Mouse (Mus musculus) hindbrain, embryonic 16.5 days (tissue): ENCODE results near the gene Erbb4. TPM values are rescaled to one million over a fixed set of nuclear protein-coding genes. Genes with fewer than 3 reads are reported as not detected.

Source experiments
- ATAC-seq: fragments of 200-750 bp; cut with Nextera tagmentation; 2 replicates; pipeline ENCODE4 v1.8.0; 2017; ENCODE audit warnings: moderate TSS enrichment, moderate library complexity
- H3K27ac ChIP-seq: fragments of 300-500 bp; sonication (generic); 2 replicates; pipeline ENCODE4 v1.5.1; 2014; ENCODE audit warnings: low read depth, mild to moderate bottlenecking, control low read depth, low read length, moderate library complexity
- H3K27me3 ChIP-seq: fragments of 300-500 bp; sonication (generic); replicated peaks from 2 replicates; pipeline ENCODE4 v1.6.1; 2014; ENCODE audit warnings: low read length; ENCODE audit not compliant: control insufficient read depth, insufficient read depth
- H3K36me3 ChIP-seq: fragments of 300-500 bp; sonication (generic); 2 replicates; pipeline ENCODE4 v1.6.1; 2014; ENCODE audit warnings: mild to moderate bottlenecking, low read length, moderate library complexity, mixed read lengths; ENCODE audit not compliant: control insufficient read depth, insufficient read depth
- H3K4me1 ChIP-seq: fragments of 300-500 bp; sonication (generic); 2 replicates; pipeline ENCODE4 v1.6.1; 2014; ENCODE audit warnings: low read depth, low read length; ENCODE audit not compliant: control insufficient read depth, insufficient read depth
- H3K4me2 ChIP-seq: fragments of 300-500 bp; sonication (generic); 2 replicates; pipeline ENCODE4 v1.6.1; 2014; ENCODE audit warnings: mild to moderate bottlenecking, low read length, control low read depth, moderate library complexity
- H3K4me3 ChIP-seq: fragments of 300-500 bp; sonication (generic); 2 replicates; pipeline ENCODE4 v1.5.1; 2014; ENCODE audit warnings: mild to moderate bottlenecking, low read length, control low read depth, moderate library complexity
- H3K9ac ChIP-seq: fragments of 300-500 bp; sonication (generic); 2 replicates; pipeline ENCODE4 v1.6.1; 2014; ENCODE audit warnings: low read depth, mild to moderate bottlenecking, control low read depth, low read length, moderate library complexity
- H3K9me3 ChIP-seq: fragments of 300-500 bp; sonication (generic); 2 replicates; pipeline ENCODE4 v1.6.1; 2014; ENCODE audit warnings: mild to moderate bottlenecking, low read length, moderate library complexity; ENCODE audit not compliant: control insufficient read depth
- WGBS: fragments of 180-500 bp; shearing (Covaris S2); extraction: QIAGEN DNeasy Blood & Tissue Kit; methylation state at CpG from one replicate; pipeline ENCODE4 v1.1.7; 2014; 5-methylcytosine and 5-hydroxymethylcytosine counted together
- polyA plus RNA-seq: library from polyadenylated mRNA; unstranded; fragments of >200 nt; fragmentation: Nextera tagmentation; extraction: Ambion mirVana; gene quantifications from 2 replicates; pipeline ENCODE4 v1.2.1, GENCODE M21; 2015

Gene Erbb4
- polyA plus RNA-seq, 1 experiment from 2014 or later: 14.7 TPM

- no peaks in the 10 kb centered on the region for H3K4me1 ChIP-seq
- no peak overlapping the region for H3K4me3 ChIP-seq
- H3K27ac ChIP-seq: no peak overlapping the region
- no peaks in the 10 kb centered on the region for H3K36me3 ChIP-seq
- H3K4me2 ChIP-seq: no peak overlapping the region
- H3K9ac ChIP-seq: no peak overlapping the region
- 91% methylated on average over 4 of the region's 4 CpGs for WGBS
- H3K27me3 ChIP-seq: no peaks in the 10 kb centered on the region
- no peaks in the 10 kb centered on the region for H3K9me3 ChIP-seq
- ATAC-seq: no peak
These were observed 564.9 kb downstream of the Erbb4 start for GRCm38 (mm10) chr1:68542942-68543341.

GRCm38 (mm10) chr1:68517820-68518219 is 590.0 kb downstream of the Erbb4 start:
- 78% methylated on average over 2 of the region's 2 CpGs for WGBS
- no peak overlapping the region for H3K4me2 ChIP-seq
- no peaks in the 10 kb centered on the region for H3K4me1 ChIP-seq
- H3K4me3 ChIP-seq: no peak overlapping the region
- H3K9ac ChIP-seq: no peak overlapping the region
- H3K27me3 ChIP-seq: no peaks in the 10 kb centered on the region
- H3K36me3 ChIP-seq: no peaks in the 10 kb centered on the region
- no peak for ATAC-seq
- H3K9me3 ChIP-seq: no peaks in the 10 kb centered on the region
- H3K27ac ChIP-seq: no peak overlapping the region

DNA sequence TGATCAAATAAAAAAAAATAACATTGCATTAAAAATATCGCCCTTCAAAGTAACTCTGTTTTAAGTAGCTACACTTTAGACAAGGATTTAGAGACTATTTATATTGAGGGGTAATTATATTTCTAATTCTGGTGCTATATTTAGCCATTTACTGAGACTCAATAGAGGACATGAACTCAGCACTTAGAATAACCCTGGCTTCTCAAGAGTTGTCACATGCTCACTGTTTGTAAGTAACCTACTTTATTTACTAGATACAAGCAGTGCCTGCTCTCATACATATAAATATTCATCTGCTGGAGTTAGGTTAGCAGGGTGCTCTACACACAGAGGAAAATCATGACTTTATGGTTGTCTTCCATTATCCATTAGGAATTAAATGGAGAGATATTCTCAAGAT is 604.0 kb downstream of the Erbb4 start:
- Histone ChIP-seq H3K27ac (no peak overlapping the region), H3K36me3 (no peaks in the 10 kb centered on the region), H3K9me3 (no peaks in the 10 kb centered on the region), H3K9ac (no peak overlapping the region), H3K4me3 (no peak overlapping the region), H3K27me3 (no peaks in the 10 kb centered on the region), H3K4me1 (no peaks in the 10 kb centered on the region), H3K4me2 (no peak overlapping the region)
- 93% methylated on average over 1 of the region's 1 CpGs for WGBS
- no peak for ATAC-seq

- Histone ChIP-seq H3K9me3 (no peaks in the 10 kb centered on the region), H3K4me3 (no peak overlapping the region), H3K4me1 (no peaks in the 10 kb centered on the region), H3K27me3 (no peaks in the 10 kb centered on the region), H3K9ac (no peak overlapping the region), H3K4me2 (no peak overlapping the region), H3K36me3 (no peaks in the 10 kb centered on the region), H3K27ac (no peak overlapping the region)
- ATAC-seq: no peak
- 52% methylated on average over 4 of the region's 4 CpGs for WGBS
These were observed 606.3 kb downstream of the Erbb4 start for GRCm38 (mm10) chr1:68501561-68501960.

DNA sequence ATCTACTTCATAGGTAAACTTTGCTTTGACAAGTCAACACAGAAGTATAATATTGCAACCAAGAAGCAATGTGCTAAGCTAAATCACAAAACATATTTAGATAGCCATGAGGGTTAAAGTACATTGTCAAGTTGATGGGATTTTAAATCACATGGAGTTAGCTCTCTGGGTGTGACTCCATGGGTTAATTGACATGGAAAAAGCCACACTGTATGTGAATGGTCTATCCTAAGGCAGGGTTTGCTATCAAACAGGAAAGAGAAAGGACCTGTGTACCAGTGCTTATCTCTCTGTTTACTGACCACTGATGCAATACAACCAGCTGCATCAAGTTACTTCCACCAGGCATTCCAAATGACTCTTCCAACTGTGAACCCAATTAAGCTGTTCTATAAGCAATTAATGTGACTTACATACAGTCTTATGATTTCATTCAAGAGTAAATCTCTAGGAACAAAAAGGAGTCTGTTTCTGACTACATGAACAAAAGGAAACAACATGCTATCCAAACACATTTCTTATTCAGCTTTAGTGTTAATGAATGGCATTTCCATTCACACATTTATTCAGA is 641.4 kb downstream of the Erbb4 start:
- Histone ChIP-seq H3K27ac (no peak overlapping the region), H3K9ac (no peak overlapping the region), H3K9me3 (no peaks in the 10 kb centered on the region), H3K36me3 (no peaks in the 10 kb centered on the region), H3K4me3 (no peak overlapping the region), H3K27me3 (no peaks in the 10 kb centered on the region), H3K4me2 (no peak overlapping the region), H3K4me1 (no peaks in the 10 kb centered on the region; the same call in 1 of the 2 replicates)
- no peak for ATAC-seq

- Histone ChIP-seq H3K36me3 (no peaks in the 10 kb centered on the region), H3K9ac (no peak overlapping the region), H3K4me3 (no peak overlapping the region), H3K27me3 (no peaks in the 10 kb centered on the region), H3K4me2 (no peak overlapping the region), H3K9me3 (no peaks in the 10 kb centered on the region), H3K4me1 (no peaks in the 10 kb centered on the region), H3K27ac (no peak overlapping the region)
- ATAC-seq: no peak
- WGBS: 63% methylated on average over 1 of the region's 1 CpGs
These were observed 656.6 kb downstream of the Erbb4 start for GRCm38 (mm10) chr1:68451274-68451673.

GRCm38 (mm10) chr1:68424336-68424983 is 683.4 kb downstream of the Erbb4 start:
- Histone ChIP-seq H3K36me3 (no peaks in the 10 kb centered on the region), H3K27ac (no peak overlapping the region), H3K4me1 (no peaks in the 10 kb centered on the region), H3K9me3 (no peaks in the 10 kb centered on the region), H3K27me3 (no peaks in the 10 kb centered on the region), H3K4me3 (no peak overlapping the region), H3K9ac (no peak overlapping the region), H3K4me2 (no peak overlapping the region)
- ATAC-seq: no peak
- WGBS: 60% methylated on average over 5 of the region's 5 CpGs

DNA sequence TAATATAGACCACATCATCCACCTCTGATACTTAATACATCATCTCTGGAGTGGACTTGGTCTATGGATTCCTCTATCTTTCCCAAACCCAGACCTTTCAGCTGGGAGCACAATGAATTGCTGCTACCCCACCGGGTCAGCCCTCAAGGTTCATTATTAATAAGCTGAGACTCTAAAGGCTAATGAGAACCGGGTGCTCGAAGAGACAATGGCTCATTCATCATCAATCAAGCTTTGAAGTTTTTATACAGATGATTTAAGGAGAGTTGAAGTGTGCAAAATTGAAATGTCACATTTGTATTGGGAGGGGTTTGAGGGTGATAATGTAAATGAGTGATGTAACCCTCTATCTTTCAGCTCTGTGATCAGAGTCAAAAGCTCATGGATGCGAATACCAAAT is 706.7 kb downstream of the Erbb4 start:
- Histone ChIP-seq H3K9me3 (no peaks in the 10 kb centered on the region), H3K27me3 (no peaks in the 10 kb centered on the region), H3K27ac (no peak overlapping the region), H3K9ac (no peak overlapping the region), H3K4me2 (no peak overlapping the region), H3K4me1 (no peaks in the 10 kb centered on the region), H3K36me3 (no peaks in the 10 kb centered on the region), H3K4me3 (no peak overlapping the region)
- WGBS: 10% methylated on average over 4 of the region's 4 CpGs
- no peak; the same call in 1 of the 2 replicates for ATAC-seq

DNA sequence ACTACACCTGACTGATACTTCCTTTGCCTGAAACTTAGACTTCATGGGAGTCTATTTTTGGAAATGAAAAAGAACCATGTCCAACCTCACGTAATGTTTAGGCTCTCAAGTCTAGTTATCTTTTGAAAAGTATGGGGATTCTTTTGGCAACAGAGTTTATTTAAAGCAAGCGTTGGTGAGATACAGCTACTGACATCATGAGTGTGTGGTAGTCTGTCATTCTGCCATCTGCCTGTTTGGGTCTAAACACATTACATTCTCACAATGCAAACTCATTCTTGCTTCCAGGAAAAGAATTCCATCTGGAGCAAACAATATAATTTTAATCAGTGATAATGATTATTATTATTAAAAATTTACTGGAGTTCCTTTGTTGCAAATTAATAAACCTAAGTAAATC is 736.3 kb downstream of the Erbb4 start:
- no peaks in the 10 kb centered on the region for H3K36me3 ChIP-seq
- H3K27me3 ChIP-seq: no peaks in the 10 kb centered on the region
- ATAC-seq: no peak
- no peaks in the 10 kb centered on the region for H3K9me3 ChIP-seq
- no peaks in the 10 kb centered on the region for H3K4me1 ChIP-seq
- no peak overlapping the region for H3K4me3 ChIP-seq
- no peak overlapping the region for H3K9ac ChIP-seq
- H3K27ac ChIP-seq: no peak overlapping the region
- 90% methylated on average over 2 of the region's 2 CpGs for WGBS
- H3K4me2 ChIP-seq: no peak overlapping the region
